Mouse (Mus musculus) lung, postnatal 10 days (tissue): ENCODE results near the gene Bend4.
A peak's percentile ranks its signal among the peaks of the same experiment; 100 is the strongest.

Experiments
- DNase-seq: peaks from one replicate; pipeline ENCODE4 v3.0.0; 2021

The Bend4 gene

DNA sequence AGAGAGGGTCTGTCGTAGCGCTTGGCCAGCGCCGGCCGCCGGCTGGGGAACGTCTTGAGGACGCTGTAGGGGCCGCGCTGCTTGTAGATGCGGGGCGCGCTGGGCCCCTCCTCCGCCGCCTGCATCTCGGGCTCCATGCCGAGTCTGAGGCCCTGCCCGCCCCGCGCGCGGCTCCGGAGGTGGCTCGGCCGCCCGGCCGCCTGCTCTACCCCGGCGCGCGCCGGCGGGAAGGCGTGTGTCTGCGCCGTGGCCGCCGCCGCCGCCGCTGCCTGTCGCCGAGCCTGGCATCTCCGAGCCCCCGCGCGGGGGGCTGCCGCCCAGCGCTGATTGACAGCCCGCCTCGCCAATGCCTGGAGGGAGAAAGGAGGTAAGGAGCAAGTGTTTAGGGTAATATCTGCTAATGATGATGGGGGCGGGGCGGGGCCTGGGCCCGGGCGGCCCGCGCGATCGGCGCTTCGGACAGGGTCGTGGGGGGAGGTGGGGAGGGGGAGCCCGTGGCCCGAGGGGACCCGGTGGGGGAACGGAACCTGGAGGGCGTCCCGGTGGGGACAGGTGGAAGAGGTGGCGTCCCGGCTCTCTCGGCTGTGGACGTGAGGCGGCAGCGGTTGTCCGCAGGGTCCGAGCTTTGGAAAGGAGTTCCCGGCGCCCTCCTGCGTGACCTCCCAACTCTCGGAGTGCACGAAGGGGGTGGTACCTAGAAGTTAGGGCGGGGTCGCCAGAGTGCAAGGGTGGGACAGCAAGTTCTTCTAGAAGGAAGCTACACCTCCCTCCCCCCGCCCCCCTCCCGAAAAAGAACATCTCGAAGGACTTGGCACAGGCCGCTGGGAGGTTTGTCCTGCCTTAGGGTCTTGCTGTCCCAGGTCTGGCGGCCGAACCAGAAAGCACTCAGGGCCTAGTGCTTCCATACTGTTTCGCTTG, at the start of gene Bend4:
Gene Bend4, minus strand, starts transcription at position 868 of the 918 bp plus-strand sequence.
- DNase-seq: peak; percentile 77

DNA sequence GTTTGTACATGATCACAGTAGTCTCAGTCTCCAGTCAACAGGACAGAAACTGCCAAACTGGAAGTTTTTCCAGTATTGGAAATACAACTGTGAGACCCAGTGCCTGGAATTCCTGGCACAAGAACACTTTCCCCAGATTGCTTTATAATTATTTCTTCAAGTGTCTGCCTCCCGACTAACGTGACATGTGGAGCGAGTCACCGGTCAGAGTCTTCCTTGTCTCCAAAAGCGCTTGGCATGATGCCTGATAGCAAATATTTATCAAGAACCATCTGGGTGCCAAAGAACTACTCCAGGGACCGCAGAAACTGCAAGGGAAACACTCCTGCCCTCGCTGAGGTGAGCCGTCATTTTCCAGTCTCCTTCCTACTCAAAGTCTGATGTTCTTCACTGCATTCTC, 45.6 kb upstream of the Bend4 start:
- peak; percentile 66 for DNase-seq

DNA sequence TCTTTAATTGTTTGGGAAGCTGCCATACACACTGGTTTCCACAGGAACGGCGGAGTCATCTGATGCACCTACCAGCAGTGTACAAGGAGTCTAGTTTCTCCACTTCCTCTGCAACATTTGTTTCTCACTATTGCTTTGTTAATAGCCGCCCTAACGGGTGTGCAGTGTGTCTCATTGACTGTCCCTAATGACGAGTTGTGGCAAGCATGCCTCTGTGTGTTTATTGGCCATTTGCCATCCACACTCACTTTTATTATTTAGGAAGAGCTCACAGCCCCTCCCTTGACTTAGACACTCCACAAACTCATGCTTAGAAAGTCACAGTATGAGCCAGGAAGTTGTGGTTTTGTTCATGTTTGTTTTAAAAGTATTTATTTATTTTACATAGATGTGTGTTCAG, 45.0 kb upstream of the Bend4 start:
- peak; percentile 49 for DNase-seq

DNA sequence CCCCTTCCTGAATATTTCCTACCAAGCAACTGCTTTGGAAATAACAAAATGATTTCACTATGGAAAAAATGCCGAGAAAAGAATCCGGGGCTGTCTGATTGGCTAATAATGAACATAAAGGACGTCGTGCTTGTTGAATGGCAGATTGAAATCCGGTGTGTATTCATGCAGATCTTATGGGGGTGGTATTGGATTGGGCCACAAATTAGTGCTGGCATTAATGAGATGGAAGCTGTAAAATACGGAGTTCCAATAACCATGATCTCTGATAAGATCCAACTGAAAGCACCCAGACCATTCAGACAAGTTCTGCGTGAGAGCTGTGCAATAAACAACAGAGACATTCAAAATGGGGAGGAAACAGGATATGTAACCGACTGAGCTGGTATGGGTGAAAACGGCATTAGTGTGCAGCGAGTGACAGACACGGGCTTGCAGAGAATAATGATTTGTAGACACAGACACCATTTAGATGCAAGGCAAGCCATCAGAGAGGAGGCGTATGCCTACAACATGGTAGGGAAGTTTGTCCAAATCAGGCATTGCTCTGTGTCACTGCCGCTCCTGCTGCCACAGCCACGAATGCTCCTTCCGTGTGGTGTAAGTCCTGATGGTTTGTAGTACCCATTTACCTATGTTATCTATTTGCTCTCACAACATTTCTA, 38.9 kb upstream of the Bend4 start:
- no peak for DNase-seq

DNA sequence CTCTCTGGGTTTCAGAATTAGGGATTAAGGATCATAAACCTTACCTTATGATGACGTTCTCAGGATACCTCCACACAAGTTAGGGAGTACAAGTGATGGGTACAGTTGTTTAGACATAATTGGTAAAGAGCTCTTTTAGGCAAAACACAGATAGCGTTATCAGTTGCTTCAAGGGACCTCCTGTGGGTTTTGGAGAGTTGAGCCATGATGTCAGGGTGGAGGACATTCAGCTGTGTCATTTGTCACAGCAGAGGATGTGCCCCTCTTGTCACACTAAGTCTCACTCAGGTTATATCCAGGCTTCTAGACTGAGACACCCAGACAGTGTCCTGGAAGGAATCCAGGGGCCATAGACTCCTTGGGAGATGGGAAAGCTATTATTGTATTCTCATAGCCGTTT, 36.8 kb upstream of the Bend4 start:
- DNase-seq: no peak

DNA sequence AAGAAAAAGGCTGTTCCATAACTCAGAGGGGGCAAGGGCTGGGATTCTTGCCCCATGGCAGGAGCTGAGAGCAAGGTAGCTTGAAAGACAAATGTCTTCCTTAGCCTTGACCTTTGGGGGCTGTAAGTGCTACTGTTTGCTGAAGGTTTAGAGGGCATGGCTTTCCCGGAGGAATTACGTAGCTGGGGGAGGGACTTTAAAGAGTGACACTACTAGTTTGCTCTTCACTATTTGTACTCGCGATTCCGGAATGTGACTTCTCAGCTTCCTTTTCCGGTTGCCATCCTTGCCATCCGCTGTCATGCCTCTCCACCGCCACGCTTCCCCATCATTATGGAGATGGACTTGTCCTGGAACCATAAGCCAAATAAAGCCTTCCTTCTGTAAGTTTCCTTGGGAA, 35.5 kb upstream of the Bend4 start:
- no peak for DNase-seq

DNA sequence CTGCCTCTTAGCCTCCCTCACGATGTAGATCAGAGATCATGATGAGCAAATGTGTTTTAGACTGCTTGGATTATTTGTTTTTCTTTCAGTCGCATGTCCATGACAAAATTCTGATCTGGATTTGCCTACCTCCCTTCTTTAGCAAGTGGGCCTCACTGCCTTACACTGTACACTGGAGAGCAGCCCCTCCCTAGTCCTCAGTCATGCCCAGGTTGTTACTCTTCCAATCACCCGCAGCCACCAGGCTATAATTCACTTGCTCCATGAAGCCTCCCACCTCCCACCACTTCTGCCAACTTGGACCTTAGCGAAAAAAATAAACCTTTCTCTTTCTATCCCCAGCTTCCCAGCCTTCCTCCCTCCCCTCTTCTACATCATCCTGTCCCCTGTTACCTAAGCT, 34.2 kb upstream of the Bend4 start:
- DNase-seq: no peak

DNA sequence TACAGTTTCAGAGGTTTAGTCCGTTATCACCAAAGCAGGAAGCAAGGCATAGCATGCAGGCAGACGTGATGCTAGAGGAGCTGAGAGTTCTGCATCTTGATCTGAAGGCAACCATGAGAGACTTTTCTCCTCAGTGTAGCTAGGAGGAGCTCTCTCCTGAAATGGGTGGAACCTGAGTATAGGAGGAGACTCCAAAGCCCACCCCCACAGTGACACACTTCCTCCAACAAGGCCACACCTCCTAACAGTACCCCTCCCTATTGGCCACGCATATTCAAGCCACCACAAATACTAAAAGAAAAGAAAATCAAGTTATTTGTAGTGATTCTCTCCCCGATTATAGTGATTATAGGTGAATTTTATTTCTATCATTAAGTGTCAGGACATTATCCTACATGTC, 28.7 kb upstream of the Bend4 start:
- no peak for DNase-seq

DNA sequence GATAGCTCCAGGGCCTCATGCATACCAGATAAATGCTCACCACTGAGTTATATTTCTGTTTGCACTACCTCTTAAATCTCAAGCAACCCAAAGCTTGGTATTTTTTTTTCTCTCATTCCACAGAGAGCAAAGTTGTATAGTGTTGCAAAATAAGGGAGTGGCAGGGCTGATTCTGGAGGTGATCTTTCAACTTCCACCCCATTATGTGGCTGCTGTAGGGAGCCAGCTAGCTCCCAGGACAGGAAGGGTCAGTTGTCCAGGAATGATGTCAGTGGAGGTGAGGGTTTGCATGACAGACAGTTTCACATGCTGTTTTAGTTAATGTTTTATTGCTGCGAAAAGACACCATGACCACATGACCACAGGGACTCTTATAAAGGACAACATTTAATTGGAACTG, 26.2 kb upstream of the Bend4 start:
- DNase-seq: no peak

DNA sequence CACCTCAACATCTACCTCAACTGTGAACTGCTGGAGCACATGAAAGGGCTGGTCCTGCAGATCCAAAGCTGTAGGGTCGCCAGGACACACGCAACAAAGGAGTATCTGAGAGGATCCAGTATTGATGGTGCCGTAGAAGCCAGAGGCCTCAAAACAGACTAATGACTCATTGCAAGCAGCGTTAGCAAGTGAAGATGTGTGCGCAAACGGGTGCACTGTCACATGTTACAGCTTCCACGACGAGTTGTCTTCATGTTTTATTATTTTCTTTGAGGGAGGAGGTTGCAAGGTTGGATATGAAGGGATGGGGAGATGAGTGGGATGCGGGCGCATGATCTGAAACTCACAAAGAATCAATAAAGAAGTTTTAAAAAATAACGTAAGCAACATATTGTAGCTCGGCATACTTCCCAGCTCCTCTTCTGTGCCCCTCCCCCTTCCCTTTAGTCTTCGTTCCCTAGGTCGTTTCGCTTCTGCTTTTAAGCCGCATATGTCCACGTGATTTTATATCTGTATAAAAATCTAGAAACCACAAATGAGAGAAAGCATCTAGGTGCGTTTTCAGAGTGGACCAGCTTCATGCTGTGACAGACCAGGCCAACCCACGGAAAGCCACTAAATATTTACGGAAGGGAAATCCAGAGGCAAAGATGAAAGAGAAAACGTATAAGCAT, 22.0 kb upstream of the Bend4 start:
- DNase-seq: no peak

DNA sequence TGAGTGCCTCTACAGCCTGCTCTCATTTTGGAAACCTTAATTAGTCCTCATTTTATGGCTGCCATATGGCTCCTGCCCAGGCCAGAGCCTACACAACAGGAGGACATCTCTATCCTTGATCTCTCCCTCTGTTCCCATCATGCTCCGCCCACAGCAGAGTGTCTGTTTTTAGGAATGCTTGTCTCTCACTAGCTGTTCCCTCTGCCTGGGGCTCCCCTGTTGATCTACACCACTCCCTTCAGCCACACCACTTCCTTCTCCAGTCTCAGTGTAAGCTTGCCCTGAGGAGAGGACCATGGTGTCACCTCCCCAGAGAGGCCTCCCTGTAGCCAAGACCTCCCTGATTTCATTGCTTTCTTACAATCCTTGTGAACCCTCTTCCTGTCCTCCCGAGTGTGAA, 18.4 kb upstream of the Bend4 start:
- DNase-seq: no peak

DNA sequence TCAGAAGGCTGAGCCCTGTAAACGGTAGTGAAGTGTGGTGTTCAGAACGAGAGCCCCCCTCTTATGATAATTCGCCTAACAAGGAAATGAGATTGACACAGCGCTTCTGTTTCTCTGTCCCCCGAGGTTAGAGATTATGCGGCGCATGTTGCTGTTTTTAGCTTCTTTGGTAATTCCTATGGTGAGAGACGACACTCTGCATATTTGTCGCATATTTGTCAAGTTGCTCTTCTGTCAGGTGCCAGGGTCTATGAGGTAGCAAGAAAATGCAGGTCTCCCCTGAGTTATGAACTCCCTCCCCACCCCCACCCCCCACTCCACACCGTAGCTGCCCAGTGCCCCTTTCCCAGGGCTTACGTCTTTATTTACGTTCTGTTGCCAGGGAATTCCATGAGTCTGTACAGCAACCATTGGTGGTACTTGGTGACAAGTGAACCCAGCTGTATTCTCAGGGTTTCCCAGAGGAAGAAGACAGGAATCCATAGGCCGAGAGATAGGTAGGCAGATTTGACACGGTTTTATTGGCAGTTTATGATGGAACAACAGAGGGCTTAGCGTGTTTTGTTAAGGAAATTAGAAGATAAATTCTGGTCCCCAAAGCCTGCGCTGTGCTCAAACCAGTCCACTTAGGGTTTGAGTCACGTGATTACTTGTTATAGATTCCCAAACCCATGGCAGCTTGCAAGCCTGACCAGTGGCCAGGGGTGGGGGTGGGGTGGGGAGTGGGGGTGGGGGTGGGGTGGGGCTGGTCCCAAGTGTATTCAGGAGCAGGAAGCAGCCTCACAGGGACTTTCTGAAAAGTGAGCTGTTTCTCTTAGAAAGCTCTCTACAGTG, 16.3 kb upstream of the Bend4 start:
- no peak for DNase-seq

DNA sequence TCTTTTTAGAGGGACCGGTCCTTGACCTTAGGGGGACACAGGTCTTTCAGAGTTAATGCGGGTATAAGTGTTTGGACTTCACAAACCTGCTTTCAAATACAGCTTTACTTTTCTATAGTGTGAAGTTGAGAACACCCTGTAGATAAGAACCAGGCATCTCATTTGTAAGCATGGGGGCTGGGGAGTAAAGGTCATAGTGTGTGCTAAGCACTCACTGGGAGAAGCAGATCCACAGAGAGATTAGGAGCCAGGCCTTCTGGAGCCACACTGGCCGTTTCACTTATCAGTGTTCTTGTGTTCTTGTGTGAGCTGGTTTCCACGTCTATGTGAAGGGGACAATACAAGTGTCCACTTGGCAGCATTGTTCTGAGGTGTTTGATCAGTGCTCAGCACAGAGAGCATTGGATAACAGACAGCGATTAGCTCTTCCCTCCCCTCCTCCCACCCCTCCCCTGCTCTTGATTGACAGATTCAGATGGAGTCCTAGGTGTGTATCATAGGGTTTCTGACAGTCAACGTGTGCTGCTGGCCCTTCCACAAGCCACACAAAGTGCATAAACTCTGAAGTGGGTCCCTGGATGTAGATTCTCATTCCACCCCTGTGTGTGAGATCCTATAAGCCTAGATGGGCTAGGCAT, 14.8 kb upstream of the Bend4 start:
- no peak for DNase-seq

DNA sequence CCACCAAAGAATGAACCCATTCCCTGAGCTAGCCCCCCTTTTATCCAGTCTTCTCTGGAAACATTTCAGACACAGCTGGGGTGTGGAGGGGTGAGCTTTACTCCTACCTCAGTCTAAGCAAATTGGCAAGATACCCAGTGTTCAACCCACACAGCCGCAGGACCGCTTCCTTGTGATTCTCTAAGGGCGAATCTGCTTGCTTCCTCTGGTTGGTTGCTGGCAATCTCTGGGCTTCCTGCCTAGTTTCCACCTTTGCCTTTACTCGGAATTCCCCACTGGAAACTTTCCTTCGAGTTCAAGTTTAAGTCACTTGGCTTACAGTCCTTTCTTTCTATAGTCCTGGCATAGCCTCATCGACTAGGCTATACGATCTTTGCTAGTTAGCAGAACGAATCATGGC, 12.5 kb upstream of the Bend4 start:
- DNase-seq: no peak

DNA sequence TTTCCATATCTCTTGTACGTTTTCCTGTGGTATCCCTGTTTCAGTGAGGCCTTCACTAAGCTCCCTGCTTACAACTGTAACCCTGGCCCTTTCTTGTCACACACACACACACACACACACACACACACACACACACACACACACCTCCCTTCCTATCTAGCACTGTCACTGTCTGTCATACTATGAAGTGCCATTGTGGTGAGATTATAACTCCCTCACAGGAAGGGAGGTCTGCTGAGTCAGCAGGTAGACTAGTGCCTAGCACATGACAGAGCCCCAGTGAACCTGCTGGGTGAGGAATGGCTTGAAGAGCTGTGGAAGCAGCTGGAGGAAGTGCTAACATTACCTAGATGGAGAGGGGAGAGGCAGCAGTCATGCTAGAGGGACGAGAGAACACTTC, 9.3 kb upstream of the Bend4 start:
- no peak for DNase-seq

DNA sequence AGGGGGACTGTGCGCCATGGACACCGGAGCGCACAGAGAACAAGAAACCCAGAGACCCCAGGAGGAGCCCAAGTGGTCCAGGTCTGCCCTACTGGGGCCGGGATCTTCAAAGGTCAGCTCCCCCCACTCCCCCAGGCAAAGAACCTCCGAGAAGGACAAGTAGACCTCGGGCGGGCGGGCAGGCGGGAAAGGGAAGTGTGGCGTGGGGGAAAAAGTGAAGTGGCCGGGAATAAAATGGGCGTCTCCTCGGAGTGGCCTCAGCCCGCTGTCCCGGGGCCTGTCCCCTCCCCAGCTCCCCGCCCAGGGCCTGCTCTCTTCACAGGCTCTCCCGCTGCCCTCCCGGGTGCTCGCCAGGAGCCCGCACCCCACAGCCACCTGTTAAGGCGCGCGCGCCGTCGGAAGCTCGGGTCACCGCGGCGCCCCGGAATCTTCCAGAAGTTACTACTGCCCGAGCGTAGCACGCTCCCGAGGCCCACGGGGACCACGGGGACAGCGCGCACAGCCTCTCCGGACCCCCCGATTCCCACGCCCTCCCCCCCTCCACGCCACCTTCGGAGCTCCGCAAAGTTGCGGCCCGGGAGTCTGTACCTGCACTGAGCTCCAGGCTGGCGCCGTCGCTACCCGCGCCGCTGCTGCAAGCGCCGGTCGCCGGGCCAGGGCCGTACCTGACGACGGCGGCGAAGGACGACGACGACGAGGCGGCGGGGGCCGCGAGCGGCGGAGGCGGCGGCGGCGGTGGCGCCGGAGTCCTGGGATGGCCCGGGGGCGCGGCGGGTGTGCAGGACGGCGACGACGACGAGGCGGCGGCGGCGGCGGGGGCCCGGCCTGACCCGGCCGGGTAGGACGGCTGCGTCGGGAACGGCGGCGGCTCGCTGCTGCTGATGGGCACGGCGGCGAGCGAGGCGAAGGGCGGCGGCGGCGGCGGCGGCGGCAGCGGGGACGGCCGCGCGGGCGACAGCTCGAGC, 1.4 kb downstream of the Bend4 start:
- peak; percentile 29 for DNase-seq

DNA sequence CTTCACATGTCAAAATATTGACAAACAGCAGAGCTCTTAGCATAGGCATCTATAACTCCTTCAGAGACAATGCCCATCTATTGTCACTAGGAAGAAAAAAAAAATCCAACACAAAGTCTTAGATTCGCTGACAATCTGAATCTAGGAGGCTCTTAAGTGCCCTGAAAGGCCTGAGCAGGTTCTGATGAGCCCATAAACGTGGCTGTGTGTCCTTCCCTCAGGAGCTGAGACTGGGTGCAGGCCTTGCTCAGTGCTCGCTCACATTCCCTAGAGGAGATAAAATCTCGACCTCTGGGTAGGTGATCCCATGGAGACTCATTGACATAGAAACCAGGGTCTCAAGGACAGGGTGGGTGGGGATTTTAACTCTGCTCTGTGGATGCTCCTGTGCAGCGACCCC, 2.1 kb downstream of the Bend4 start:
- DNase-seq: no peak

DNA sequence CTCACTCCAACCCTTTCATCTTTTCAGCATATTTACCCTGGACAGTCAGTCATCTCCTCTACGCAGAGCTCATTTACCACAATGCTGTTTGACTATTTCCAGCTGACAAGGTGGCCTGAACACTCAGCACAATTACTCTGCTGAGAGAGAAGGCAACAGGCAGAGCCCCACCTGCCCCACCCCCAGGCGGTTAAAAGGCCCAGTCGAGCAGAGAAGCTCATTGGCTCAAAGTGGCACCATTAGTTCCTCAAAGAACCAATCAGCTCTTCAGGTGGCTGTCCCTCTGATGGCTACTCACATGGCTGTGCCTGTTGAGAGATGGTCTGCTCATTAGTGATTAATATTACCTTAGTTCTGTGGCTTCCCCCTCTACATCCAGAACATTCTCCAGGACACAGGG, 3.5 kb downstream of the Bend4 start:
- DNase-seq: no peak

DNA sequence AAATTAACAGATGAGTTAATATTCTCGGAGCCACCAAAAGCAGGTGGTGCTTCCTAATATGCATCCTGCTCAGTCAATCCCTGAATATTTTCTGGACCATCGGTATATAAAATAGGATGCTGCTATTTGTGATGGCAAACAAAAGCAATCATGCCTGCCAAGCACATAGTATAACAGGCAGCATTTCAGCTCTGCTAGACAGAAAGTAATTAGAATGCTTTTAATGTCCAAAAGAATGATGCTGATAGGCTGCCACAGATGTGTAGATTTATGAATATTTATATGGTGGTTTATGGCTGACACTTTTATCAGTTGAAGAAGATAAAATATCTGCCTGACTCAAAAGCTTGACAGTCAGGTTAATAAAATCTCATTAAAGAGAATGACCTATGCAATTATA, 4.1 kb downstream of the Bend4 start:
- no peak for DNase-seq

DNA sequence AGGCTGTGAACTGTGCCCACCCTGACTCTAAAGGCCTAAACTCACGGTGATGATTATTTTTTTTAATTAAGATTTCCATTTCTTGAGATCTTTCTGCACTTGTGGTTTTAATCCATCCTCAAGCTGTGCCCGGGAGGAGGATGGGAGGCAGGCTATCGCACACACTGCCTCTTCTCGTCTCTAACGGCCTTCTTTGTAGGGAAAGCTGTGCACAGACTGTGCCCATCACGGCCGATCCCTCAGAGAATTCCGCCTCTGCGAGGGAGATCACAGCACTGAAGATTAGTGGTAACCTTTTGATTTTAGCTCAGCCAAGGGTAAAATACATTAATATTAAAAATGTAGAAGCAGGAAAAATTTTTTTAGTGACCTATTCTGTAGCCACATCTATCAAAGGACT, 4.8 kb downstream of the Bend4 start:
- DNase-seq: no peak

DNA sequence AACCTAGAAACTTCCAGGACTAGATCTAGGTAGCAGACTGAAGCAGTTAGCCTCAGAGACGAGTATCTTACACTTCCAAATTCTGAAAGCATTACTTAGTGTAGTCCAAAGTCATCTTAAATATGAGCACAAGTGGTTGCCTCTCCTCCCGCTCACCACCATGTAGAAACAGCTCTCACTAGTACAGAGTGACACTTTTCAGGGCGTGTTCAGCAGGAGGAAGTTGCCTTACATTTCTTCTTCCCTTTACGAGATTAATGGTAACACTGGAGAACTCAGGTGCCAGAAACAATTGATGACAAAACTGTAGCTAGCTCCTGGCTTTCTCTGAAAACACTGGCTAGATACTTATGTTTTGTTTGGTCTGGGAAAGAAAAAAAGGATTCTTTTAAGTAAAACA, 8.7 kb downstream of the Bend4 start:
- no peak for DNase-seq
